Mouse (Mus musculus) left cerebral cortex, postnatal 4 days (tissue): Measurements from ENCODE around the gene Sel1l. TPM values are rescaled to one million over a fixed set of nuclear protein-coding genes. Genes with fewer than 3 reads are reported as not detected.
A peak's percentile ranks its signal among the peaks of the same experiment; 100 is the strongest.
"Not testable (repeated sequence)": the region's sequence is repeated elsewhere in the genome, so short reads cannot be mapped to it uniquely, and the experiment has no call there.

Experiments used
- DNase-seq: peaks from one replicate; pipeline ENCODE4 v3.0.0-alpha.2; 2022
- intact Hi-C: fragments of 180-260 bp; cut with DNase I; formaldehyde crosslinking; loops from one replicate; pipeline ENCODE4 v1.15.1; 2025
- total RNA-seq, 2 experiments: library from RNA; stranded (reverse); gene quantifications; 2 replicates each; pipeline ENCODE4 v1.2.3; 2021

The Sel1l gene
- total RNA-seq, 2 experiments from 2014 or later = 119 to 122 TPM

GRCm38 (mm10) chr12:91831410-91831809, 17.5 kb downstream of the Sel1l start:
- DNase-seq = peak; percentile 39
- intact Hi-C loops = no loop called here

- intact Hi-C loops = no loop called here
- no peak for DNase-seq
These were observed 28.5 kb downstream of the Sel1l start for GRCm38 (mm10) chr12:91820461-91820860.

GRCm38 (mm10) chr12:91818726-91819125, 30.2 kb downstream of the Sel1l start:
- no peak for DNase-seq
- intact Hi-C loops = no loop called here

GRCm38 (mm10) chr12:91815990-91816389, 33.0 kb downstream of the Sel1l start:
- DNase-seq = peak; percentile 53
- intact Hi-C loops = no loop called here

- intact Hi-C loops = no loop called here
- DNase-seq = no peak
These were observed 33.4 kb downstream of the Sel1l start for GRCm38 (mm10) chr12:91815552-91815951.

GRCm38 (mm10) chr12:91808911-91809310, 40.0 kb downstream of the Sel1l start:
- intact Hi-C loops = no loop called here
- DNase-seq = no peak

- intact Hi-C loops = no loop called here
- DNase-seq = no peak
These were observed 41.2 kb downstream of the Sel1l start for GRCm38 (mm10) chr12:91807761-91808160.

- intact Hi-C loops = no loop called here
These were observed 41.9 kb downstream of the Sel1l start for GRCm38 (mm10) chr12:91807095-91807494.

GRCm38 (mm10) chr12:91804262-91804661, 44.7 kb downstream of the Sel1l start:
- intact Hi-C loops = loop anchor here (5.0 kb wide), 1 partner anchor 162 kb away; no protein-coding TSS in a partner anchor
- DNase-seq = no peak

More at GRCm38 (mm10) chr12:91807095-91807494, 41.9 kb downstream of the Sel1l start:
- DNase-seq = no peak

GRCm38 (mm10) chr12:91803207-91803932, 45.6 kb downstream of the Sel1l start:
- no peak for DNase-seq
- intact Hi-C loops = loop anchor here (5.0 kb wide), 1 partner anchor 161 kb away; no protein-coding TSS in a partner anchor

GRCm38 (mm10) chr12:91802586-91803206, 46.3 kb downstream of the Sel1l start:
- DNase-seq = no peak
- intact Hi-C loops = loop anchor here (5.0 kb wide), 1 partner anchor 160 kb away; no protein-coding TSS in a partner anchor

- intact Hi-C loops = loop anchor here (5.0 kb wide), 1 partner anchor 159 kb away; no protein-coding TSS in a partner anchor
- DNase-seq = peak; percentile 65
These were observed 48.0 kb downstream of the Sel1l start for GRCm38 (mm10) chr12:91800861-91801385.

GRCm38 (mm10) chr12:91799821-91800335, 49.1 kb downstream of the Sel1l start:
- intact Hi-C loops = loop anchor here (5.0 kb wide), 2 partner anchors 158 to 398 kb away; no protein-coding TSS in a partner anchor
- no peak for DNase-seq

- intact Hi-C loops = loop anchor here (5.0 kb wide), 1 partner anchor 397 kb away; no protein-coding TSS in a partner anchor
- DNase-seq = no peak
These were observed 49.6 kb downstream of the Sel1l start for GRCm38 (mm10) chr12:91799379-91799773.

GRCm38 (mm10) chr12:91798720-91799378, 50.1 kb downstream of the Sel1l start:
- no peak for DNase-seq
- intact Hi-C loops = loop anchor here (5.0 kb wide), 1 partner anchor 397 kb away; no protein-coding TSS in a partner anchor

GRCm38 (mm10) chr12:91796774-91797173, 52.2 kb downstream of the Sel1l start:
- intact Hi-C loops = loop anchor here (5.0 kb wide), 1 partner anchor 394 kb away; no protein-coding TSS in a partner anchor
- no peak for DNase-seq

- intact Hi-C loops = no loop called here
- DNase-seq = no peak
These were observed 55.7 kb downstream of the Sel1l start for GRCm38 (mm10) chr12:91793266-91793665.

- DNase-seq = no peak
- intact Hi-C loops = no loop called here
These were observed 57.1 kb downstream of the Sel1l start for GRCm38 (mm10) chr12:91791822-91792221.

- intact Hi-C loops = loop anchor here (2.0 kb wide), 1 partner anchor 149 kb away; no protein-coding TSS in a partner anchor
- DNase-seq = peak; percentile 50
These were observed 59.2 kb downstream of the Sel1l start for GRCm38 (mm10) chr12:91789801-91790200.

GRCm38 (mm10) chr12:91788446-91788845, 60.5 kb downstream of the Sel1l start:
- DNase-seq = not testable (repeated sequence)
- intact Hi-C loops = loop anchor here (2.0 kb wide), 1 partner anchor 148 kb away; no protein-coding TSS in a partner anchor
